Mouse (Mus musculus): Measurements from ENCODE around the gene Elmod3.
A peak's percentile ranks its signal among the peaks of the same experiment; 100 is the strongest.

GRCm38 (mm10) chr6:72566044-72566443, 32.2 kb downstream of the Elmod3 start:
- TF ChIP-seq CTCF (IDR thresholded peaks at IDR 0.05; ENCODE audit: extremely low read depth, insufficient read length, insufficient replicate concordance, low read depth, low read length) (peak; percentile 81), POLR2A (IDR thresholded peaks at IDR 0.05; ENCODE audit: low read depth, low read length) (no peak)

Measured in small intestine, adult 2 months (tissue).